Mouse (Mus musculus) hindbrain, embryonic 14.5 days (tissue): ENCODE data around the gene Shroom2. TPM values are rescaled to one million over a fixed set of nuclear protein-coding genes. Genes with fewer than 3 reads are reported as not detected.
"Not testable (repeated sequence)": the region's sequence is repeated elsewhere in the genome, so short reads cannot be mapped to it uniquely, and the experiment has no call there.

Source experiments
- ATAC-seq: fragments of 200-750 bp; cut with Nextera tagmentation; 2 replicates; pipeline ENCODE4 v1.8.0; 2017; ENCODE audit warnings: moderate number of reproducible peaks, mild to moderate bottlenecking, moderate TSS enrichment, moderate library complexity; ENCODE audit not compliant: low FRiP score
- DNase-seq: peaks from one replicate; pipeline ENCODE4 v3.0.0-alpha.2; 2015; ENCODE audit warnings: low spot score
- H3K27ac ChIP-seq: fragments of 300-500 bp; sonication (generic); 2 replicates; pipeline ENCODE4 v1.5.1; 2014; ENCODE audit warnings: mild to moderate bottlenecking, moderate library complexity
- H3K27me3 ChIP-seq: fragments of 300-500 bp; sonication (generic); 2 replicates; pipeline ENCODE4 v1.6.1; 2014; ENCODE audit warnings: mild to moderate bottlenecking, low read length, mixed read lengths; ENCODE audit not compliant: control insufficient read depth, insufficient read depth
- H3K36me3 ChIP-seq: fragments of 300-500 bp; sonication (generic); replicated peaks from 2 replicates; pipeline ENCODE4 v1.6.1; 2014; ENCODE audit not compliant: control insufficient read depth, insufficient read depth
- H3K4me1 ChIP-seq: fragments of 300-500 bp; sonication (generic); replicated peaks from 2 replicates; pipeline ENCODE4 v1.6.1; 2014; ENCODE audit warnings: antibody characterized with exemption, low read length, mixed read lengths; ENCODE audit not compliant: control insufficient read depth, insufficient read depth
- H3K4me2 ChIP-seq: fragments of 300-500 bp; sonication (generic); replicated peaks from 2 replicates; pipeline ENCODE4 v1.6.1; 2014; ENCODE audit warnings: mild to moderate bottlenecking, moderate library complexity
- H3K4me3 ChIP-seq: fragments of 300-500 bp; sonication (generic); replicated peaks from 2 replicates; pipeline ENCODE4 v1.5.1; 2014; ENCODE audit warnings: mild to moderate bottlenecking, low read length
- H3K9ac ChIP-seq: fragments of 300-500 bp; sonication (generic); 2 replicates; pipeline ENCODE4 v1.6.1; 2014
- H3K9me3 ChIP-seq: fragments of 300-500 bp; sonication (generic); 2 replicates; pipeline ENCODE4 v1.6.1; 2016; ENCODE audit warnings: low read length; ENCODE audit not compliant: control insufficient read depth
- WGBS: fragments of 180-500 bp; shearing (Covaris S2); extraction: QIAGEN DNeasy Blood & Tissue Kit; methylation state at CpG from one replicate; pipeline ENCODE4 v1.1.7; 2014; 5-methylcytosine and 5-hydroxymethylcytosine counted together
- polyA plus RNA-seq: library from polyadenylated mRNA; unstranded; fragments of >200 nt; fragmentation: Nextera tagmentation; extraction: Ambion mirVana; gene quantifications from 2 replicates; pipeline ENCODE4 v1.2.1, GENCODE M21; 2014

The Shroom2 gene
- polyA plus RNA-seq, 1 experiment from 2014 or later, result 133 TPM

DNA sequence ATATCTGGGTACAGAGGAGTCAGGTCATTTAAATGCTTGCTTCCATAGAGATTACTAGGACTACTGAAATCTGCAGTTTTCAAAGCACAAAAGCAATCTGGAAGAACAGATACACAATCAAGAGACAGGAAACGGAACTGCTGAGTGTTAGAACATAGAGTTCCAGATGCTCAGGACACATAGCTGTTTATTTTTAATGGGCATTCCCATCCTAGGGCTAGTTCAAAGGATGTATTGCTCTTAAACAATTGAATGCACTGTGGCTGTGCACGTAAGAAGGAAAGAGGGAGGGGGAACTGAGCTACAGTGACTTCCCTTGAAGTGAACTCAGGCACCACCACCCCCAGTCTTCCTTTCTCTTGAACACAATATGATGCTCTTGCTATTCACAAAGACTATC, 58.5 kb downstream of the Shroom2 start:
- not testable (repeated sequence) for ATAC-seq, H3K9me3 ChIP-seq, H3K4me3 ChIP-seq, DNase-seq, H3K9ac ChIP-seq, H3K27ac ChIP-seq, H3K36me3 ChIP-seq, H3K4me1 ChIP-seq, H3K4me2 ChIP-seq
- peaks cover 21% of the 10 kb centered on the region; the same call in 1 of the 2 replicates for H3K27me3 ChIP-seq
- WGBS, result 50% methylated on average over 2 of the region's 2 CpGs

GRCm38 (mm10) chrX:152708359-152708758, 60.9 kb downstream of the Shroom2 start:
- WGBS, result 43% methylated on average over 4 of the region's 4 CpGs
- Histone ChIP-seq H3K4me3 (no peak overlapping the region), H3K36me3 (no peaks in the 10 kb centered on the region), H3K27me3 (peaks cover 34% of the 10 kb centered on the region; the same call in 1 of the 2 replicates), H3K4me2 (no peak overlapping the region), H3K4me1 (no peaks in the 10 kb centered on the region), H3K9ac (no peak overlapping the region), H3K9me3 (no peaks in the 10 kb centered on the region), H3K27ac (no peak overlapping the region)
- ATAC-seq (no peak), DNase-seq (no peak)

GRCm38 (mm10) chrX:152705397-152705796, 63.9 kb downstream of the Shroom2 start:
- Histone ChIP-seq H3K4me3 (no peak overlapping the region), H3K4me2 (no peak overlapping the region), H3K4me1 (no peaks in the 10 kb centered on the region), H3K36me3 (no peaks in the 10 kb centered on the region), H3K27me3 (peaks cover 39% of the 10 kb centered on the region), H3K27ac (no peak overlapping the region), H3K9ac (no peak overlapping the region), H3K9me3 (no peaks in the 10 kb centered on the region)
- WGBS, result 25% methylated on average over 3 of the region's 3 CpGs
- DNase-seq (no peak), ATAC-seq (no peak)

- Histone ChIP-seq H3K4me1 (no peaks in the 10 kb centered on the region), H3K4me2 (no peak overlapping the region), H3K36me3 (no peaks in the 10 kb centered on the region), H3K27me3 (peaks cover 37% of the 10 kb centered on the region), H3K27ac (no peak overlapping the region), H3K9me3 (no peaks in the 10 kb centered on the region), H3K9ac (no peak overlapping the region), H3K4me3 (no peak overlapping the region)
- DNase-seq, result no peak
- ATAC-seq, result no peak
- WGBS, result 73% methylated on average over 1 of the region's 1 CpGs
Measured at GRCm38 (mm10) chrX:152703624-152704023, 65.6 kb downstream of the Shroom2 start.

GRCm38 (mm10) chrX:152701679-152702078, 67.6 kb downstream of the Shroom2 start:
- Histone ChIP-seq H3K9me3 (no peaks in the 10 kb centered on the region), H3K27ac (no peak overlapping the region), H3K27me3 (peaks cover 36% of the 10 kb centered on the region), H3K4me1 (no peaks in the 10 kb centered on the region), H3K4me3 (no peak overlapping the region), H3K4me2 (no peak overlapping the region), H3K9ac (no peak overlapping the region), H3K36me3 (no peaks in the 10 kb centered on the region)
- no peak for ATAC-seq
- no peak for DNase-seq
- 70% methylated on average over 3 of the region's 3 CpGs for WGBS

DNA sequence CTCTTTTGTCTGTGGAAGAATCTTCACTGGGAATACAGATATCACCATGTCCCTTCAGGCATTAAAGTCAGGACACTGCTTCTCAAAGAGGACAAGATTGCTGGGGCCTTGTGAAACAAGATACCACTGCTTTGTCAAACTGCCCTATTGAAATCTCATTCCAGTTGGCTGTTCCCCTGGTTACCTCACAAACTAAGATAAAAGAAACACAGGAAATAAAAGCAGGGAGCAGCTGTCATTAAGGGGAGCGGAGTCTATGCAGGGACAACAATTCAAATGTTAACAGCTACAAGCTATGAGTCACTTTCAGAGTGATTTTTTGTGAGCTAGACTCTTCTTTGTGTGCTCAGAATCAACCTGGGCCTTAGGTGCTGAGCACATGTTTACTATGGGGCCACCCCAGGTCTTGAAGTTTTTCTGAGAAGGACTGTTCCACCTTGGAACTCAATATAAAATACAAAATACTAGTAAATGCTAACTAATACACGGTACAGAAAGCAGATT, 78.4 kb downstream of the Shroom2 start:
- ATAC-seq, result no peak
- 42% methylated on average over 2 of the region's 2 CpGs for WGBS
- no peak for DNase-seq

GRCm38 (mm10) chrX:152679190-152679814, 90.0 kb downstream of the Shroom2 start:
- no peak overlapping the region for H3K27ac ChIP-seq
- no peaks in the 10 kb centered on the region for H3K4me1 ChIP-seq
- DNase-seq (no peak), ATAC-seq (no peak)
- H3K4me3 ChIP-seq, result no peak overlapping the region
- 74% methylated on average over 2 of the region's 2 CpGs for WGBS
- H3K36me3 ChIP-seq, result no peaks in the 10 kb centered on the region
- H3K27me3 ChIP-seq, result peaks cover 21% of the 10 kb centered on the region
- H3K9ac ChIP-seq, result no peak overlapping the region
- H3K4me2 ChIP-seq, result no peak overlapping the region
- no peaks in the 10 kb centered on the region for H3K9me3 ChIP-seq

More for the DNA sequence above, 78.4 kb downstream of the Shroom2 start:
- no peaks in the 10 kb centered on the region for H3K4me1 ChIP-seq
- H3K27me3 ChIP-seq, result peaks cover 9% of the 10 kb centered on the region; the same call in 1 of the 2 replicates
- no peaks in the 10 kb centered on the region for H3K9me3 ChIP-seq
- no peak overlapping the region for H3K9ac ChIP-seq
- no peaks in the 10 kb centered on the region for H3K36me3 ChIP-seq
- H3K4me3 ChIP-seq, result no peak overlapping the region
- H3K4me2 ChIP-seq, result no peak overlapping the region
- no peak overlapping the region for H3K27ac ChIP-seq

DNA sequence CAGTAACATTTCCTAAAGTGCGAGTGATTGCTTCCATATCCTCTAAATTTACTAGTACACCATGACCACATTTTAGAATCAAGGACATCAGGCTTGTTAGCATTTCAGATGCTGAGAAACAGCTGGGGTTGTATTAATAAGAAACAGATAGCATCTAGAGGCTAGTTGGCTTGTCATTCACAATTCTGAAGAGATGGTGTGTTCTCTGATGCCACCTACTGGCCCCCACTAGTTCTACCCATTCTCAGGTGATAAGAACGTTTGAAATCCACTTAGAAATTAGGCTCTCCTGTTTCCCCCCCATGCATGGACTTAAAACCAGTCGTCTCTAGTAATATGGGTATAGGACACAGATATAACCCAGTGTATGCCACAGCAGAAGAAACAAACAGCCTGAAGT, 92.9 kb downstream of the Shroom2 start:
- Histone ChIP-seq H3K9ac (no peak overlapping the region), H3K27ac (no peak overlapping the region), H3K36me3 (no peaks in the 10 kb centered on the region), H3K9me3 (no peaks in the 10 kb centered on the region), H3K27me3 (peaks cover 35% of the 10 kb centered on the region), H3K4me2 (no peak overlapping the region), H3K4me1 (no peaks in the 10 kb centered on the region), H3K4me3 (no peak overlapping the region)
- DNase-seq (peak; percentile 46), ATAC-seq (no peak)
- 50% methylated on average over 3 of the region's 3 CpGs for WGBS

- peaks cover 36% of the 10 kb centered on the region for H3K27me3 ChIP-seq
- no peak overlapping the region for H3K4me3 ChIP-seq
- H3K36me3 ChIP-seq, result no peaks in the 10 kb centered on the region
- ATAC-seq (no peak), DNase-seq (no peak)
- 80% methylated on average over 3 of the region's 3 CpGs for WGBS
- H3K4me2 ChIP-seq, result no peak overlapping the region
- no peak overlapping the region for H3K27ac ChIP-seq
- H3K4me1 ChIP-seq, result no peaks in the 10 kb centered on the region
- H3K9me3 ChIP-seq, result no peaks in the 10 kb centered on the region
- H3K9ac ChIP-seq, result no peak overlapping the region
Measured at GRCm38 (mm10) chrX:152673431-152673830, 95.8 kb downstream of the Shroom2 start.
